ENCODE assay signal across 11 mouse cellular contexts in genomic region chr14:54213734-54214133, GRCm38 (mm10).
"Had no signal": no experiment of that assay in that cellular context is flagged by ENCODE, and none has a peak within 500 bp of the region (broad histone marks: within the 10 kb centered on the region; RNA-seq: fewer than 3 reads in every experiment).

No protein-coding gene starts in this region.

- H3K27ac ChIP-seq: layer of hippocampus, adult 2 months; limb, embryonic 13.5 days; liver, embryonic 14.5 days; midbrain, embryonic 13.5 days; neural tube, embryonic 15.5 days had no signal

- H3K27me3 ChIP-seq: limb, embryonic 13.5 days; midbrain, embryonic 13.5 days; neural tube, embryonic 15.5 days had no signal

- H3K4me1 ChIP-seq: midbrain, embryonic 13.5 days had no signal

- ATAC-seq: midbrain, embryonic 13.5 days had no signal

- H3K4me3 ChIP-seq: layer of hippocampus, adult 2 months; limb, embryonic 13.5 days; midbrain, embryonic 13.5 days; neural tube, embryonic 15.5 days had no signal

- DNase-seq: kidney, postnatal 36 days; left cerebral cortex, postnatal 4 days; lung, adult 18-20 months; right cerebral cortex, adult 18-20 months; right cerebral cortex, postnatal 25 days; thymus, adult 18-20 months had no signal

- H3K36me3 ChIP-seq: limb, embryonic 13.5 days; midbrain, embryonic 13.5 days; neural tube, embryonic 15.5 days had no signal
